Mouse (Mus musculus) A20 (cell line): ENCODE results near the gene Slc51b.

Source experiments
- DNase-seq: peaks from one replicate; pipeline ENCODE4 v3.0.0-alpha.2; 2011; ENCODE audit warnings: low read depth, low spot score

Slc51b gene

DNA sequence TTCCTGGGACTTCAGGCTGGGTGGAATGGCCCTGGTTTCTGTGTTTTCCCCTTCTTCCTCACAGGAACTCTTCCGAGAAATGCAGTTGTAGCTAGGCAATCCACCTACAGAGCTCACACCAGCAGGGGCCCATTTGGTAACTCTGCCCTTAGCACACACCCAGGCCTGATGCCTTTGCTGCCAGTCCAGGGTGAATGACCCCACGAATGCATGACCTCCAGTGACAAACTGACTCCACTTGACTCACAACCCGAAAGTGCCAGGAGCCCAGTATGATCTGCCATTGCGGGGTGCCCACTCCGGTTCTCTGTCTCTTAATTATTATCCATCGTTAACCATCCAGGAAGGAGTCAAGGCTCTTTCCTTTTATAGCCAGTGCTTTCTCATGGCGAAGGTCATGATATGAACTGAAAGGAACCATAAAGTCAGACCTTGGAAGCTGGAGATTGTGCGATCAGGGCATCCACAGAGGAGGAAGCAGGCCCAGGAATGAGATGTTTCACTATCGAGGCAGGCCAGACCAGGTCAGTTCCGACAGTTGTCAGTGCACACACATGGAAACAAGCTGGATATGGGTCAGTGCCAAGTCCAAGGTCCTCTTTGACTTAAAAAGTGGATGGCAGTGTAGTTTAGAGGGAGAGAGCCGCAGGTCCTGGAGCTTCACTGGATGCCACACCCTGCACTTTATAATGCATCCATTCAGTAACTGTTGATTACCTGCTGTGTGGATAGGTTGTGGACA, at the start of gene Slc51b:
Slc51b (minus strand) TSS at position 196 of the 742 bp plus-strand sequence.
- no peak for DNase-seq

DNA sequence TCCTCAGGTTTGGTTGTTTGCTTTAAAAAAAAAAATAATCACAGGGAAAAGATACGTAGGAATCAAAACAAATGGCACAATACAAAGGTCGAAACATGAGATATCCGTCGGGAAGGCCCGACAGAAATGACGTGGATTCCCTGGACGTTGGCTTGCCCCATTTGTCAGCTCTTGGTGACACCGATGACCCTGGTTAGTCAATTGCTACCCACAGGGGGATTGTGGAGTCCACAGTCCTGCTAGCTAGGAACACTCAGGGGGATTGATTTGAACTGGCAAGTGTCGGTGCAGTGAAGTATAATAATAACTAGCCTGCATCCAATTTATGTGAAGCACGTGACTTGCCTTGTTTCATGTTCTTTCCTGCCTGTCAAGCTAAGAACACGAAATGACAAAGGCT, 44.9 kb upstream of the Slc51b start:
- no peak for DNase-seq

DNA sequence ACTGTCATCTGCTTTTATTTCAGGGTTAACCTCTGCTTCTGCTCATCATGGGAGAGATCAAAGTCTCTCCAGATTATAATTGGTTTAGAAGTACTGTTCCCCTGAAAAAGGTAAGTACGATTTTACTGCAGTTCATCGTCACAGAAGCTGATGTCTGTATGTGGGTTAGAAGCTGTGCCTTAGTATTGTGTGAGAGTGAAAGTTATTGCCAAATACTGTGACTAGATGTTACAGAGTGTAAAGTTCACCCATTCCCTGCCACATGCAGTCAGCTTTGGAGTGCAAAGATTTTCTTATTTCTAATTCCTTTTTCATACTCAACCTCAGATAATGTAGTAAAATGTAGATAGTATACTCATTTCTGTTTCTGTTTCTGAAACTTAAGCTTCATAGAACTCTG, 42.5 kb upstream of the Slc51b start:
- DNase-seq = no peak

DNA sequence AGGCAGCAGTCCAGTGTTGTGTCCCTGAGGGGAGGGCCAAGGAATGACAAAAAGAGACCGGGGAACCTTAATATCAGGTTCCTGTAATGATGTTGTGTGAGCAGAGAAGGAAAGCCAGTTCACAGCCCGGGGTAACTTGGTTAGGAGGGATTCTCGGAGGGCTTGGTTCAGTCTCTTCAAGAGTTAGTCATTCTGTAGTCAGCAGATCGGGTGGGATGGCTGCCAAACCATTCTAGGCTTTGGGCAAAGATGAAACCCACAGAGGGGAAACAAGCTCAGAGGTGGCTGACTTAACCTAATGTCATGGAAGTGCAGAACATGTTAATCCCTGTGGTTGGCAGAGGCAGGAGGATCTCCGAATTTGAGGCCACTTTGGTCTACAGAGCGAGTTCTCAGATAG, 41.4 kb upstream of the Slc51b start:
- no peak for DNase-seq

DNA sequence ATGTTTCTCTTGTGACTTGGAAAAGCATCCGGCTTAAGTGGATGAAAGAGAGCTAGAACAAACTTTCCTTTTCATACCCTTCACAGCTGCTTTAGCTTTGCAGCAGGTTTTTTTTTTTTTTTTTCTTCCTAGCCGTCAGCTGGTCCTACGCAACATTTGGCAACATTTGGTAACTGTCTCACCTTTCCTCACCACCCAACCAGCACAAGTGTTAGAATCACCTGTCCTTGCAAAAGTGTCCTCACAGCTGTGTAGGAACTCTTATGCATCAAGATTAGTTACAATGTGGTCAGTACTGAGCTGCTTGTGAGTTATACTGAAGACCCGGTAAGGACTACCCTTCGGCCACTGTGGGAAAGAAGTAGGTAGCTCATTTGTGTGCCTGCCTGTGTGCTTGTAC, 39.8 kb upstream of the Slc51b start:
- DNase-seq = no peak

DNA sequence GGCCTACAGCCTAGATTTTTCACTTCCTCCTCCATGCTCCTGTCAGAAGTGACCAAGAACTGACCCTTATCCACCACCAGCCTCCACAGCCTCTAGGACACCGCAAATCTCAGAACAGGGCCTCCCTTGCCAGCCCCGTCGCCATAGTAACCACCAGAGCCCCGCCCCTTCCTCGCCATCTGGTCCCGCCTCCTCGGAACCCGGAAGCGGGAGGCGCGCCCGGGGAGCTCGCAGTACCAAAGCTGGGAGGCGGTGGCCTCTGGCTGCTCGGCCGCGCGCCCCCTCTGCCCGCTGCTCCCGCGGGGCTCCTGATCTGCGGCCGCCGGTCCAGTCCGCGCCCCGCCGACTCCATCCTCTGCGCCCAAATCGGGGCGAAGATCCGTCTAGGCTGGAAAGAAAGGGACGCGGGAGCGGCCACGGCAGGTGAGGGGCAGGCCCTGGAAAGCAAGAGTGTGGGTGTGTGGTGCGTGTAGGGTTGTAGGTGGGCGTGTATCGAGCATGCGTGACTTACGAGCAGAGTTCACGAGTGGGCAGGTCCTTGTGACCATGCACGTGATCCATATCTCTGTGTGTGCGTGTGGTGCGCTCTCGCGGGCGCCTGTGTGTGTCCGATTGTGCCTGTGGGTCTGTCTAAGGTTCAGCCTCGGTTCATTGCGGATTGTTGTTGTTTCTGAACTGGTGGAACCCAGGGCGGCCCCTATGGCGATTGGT, 38.1 kb upstream of the Slc51b start, which contains the start of gene Spg21:
Spg21 (plus strand) TSS at position 216 of the 711 bp plus-strand sequence.
- DNase-seq = peak; percentile 95

DNA sequence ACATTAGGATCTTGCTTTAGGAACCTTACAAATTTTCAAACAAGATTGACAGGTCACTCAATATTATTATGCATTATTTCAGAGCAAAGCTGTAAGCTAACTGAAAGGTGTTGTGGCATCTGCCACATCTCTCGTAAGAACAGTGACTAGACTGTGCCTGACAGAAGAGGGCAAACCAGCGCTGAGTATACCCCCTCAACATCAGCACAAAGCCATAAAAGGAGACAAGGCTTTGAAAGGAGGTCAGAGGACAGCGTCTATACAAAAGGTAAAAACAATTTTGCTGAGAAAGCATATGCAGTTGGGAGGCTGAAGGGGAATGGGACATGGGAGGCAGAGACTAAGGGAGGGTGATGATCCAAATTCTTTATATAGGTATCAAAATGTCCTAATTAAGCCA, 37.4 kb upstream of the Slc51b start:
- no peak for DNase-seq

DNA sequence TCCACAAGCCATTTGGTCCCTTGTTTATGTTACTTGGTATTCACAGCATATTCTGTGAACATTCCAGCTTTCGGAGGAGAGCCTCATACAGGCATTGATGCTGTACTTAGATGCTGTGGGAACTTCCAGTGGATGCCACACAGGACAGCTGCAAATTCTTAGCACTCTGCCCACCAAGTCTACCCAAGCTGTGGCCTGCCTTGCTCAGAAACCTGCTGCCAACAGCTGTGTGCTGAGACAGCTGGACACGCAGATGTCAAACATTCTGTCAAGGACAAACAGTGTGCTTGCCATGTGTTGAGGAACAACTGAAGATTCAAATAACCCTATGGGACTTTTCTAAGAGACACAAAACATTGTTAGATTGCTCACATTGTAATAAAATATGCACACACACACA, 36.2 kb upstream of the Slc51b start:
- no peak for DNase-seq

DNA sequence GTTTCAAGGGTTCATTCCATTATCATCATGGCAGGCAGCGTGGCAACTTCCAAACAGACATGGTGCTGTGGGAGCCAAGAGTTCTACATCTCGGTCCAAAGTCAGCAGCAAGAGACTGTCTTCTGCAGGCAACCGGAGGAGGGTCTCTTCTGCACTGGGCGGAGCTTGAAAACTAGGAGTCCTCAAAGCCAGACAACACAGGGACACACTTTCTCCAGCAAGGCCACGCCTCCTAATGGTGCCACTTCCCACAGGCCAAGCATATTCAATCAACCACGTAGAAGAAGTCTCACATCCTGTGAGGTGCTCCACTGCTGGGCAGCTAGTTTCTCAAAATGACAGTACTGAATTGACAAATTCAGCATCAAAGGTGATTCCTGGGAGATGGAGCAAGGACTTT, 25.2 kb upstream of the Slc51b start:
- DNase-seq = no peak

DNA sequence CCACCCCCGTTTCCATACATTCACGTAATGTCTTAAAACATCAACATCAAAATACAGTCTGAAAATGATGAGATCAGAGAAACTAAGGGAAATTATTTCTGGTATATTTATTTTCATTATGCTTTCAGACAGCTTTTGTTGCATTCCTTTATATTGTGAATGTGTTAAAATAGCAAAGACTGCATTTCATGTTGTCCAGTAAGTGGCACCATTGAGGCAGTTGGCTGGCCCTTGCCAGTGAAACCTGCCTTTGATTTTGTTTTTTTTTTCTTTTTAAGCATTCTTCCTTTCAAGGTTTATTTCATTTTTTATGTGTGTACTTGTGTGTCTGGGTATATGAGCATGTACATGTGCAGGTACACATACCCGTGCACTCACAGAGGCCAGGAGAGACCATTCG, 21.9 kb upstream of the Slc51b start:
- DNase-seq = no peak

DNA sequence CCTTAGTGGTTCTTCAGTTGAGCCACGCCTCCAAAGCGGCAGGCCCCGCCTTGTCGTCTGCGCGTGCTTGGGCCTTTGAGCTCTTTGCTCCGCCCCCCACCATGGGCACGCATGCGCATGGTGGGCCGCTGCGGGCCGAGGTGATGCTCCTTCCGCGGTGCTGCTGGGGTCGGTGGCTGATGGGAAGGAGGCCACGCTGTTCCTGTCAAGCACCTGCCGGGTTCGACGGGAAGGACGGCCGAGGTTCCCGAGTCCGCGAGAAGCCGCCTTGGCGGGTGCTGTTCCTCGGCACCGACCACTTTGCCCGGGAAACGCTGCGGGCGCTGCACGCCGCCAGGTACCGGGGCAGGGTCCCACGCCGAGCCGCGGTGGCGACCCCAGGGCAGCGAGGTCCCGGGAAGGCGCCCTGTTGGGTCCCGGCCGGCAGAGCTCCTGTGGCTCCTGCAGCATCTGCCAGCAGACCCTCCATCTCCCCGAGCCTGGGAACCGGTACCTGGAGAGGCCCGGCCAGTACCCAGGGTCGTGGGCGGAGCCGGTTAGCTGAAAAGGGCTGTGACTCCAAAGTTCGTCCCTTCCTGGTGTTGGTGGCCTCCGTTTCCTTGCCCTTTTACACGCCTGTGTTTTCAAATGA, 13.0 kb upstream of the Slc51b start, which contains the start of gene Mtfmt:
Mtfmt (plus strand) TSS at position 112 of the 631 bp plus-strand sequence.
- DNase-seq = peak; percentile 97

DNA sequence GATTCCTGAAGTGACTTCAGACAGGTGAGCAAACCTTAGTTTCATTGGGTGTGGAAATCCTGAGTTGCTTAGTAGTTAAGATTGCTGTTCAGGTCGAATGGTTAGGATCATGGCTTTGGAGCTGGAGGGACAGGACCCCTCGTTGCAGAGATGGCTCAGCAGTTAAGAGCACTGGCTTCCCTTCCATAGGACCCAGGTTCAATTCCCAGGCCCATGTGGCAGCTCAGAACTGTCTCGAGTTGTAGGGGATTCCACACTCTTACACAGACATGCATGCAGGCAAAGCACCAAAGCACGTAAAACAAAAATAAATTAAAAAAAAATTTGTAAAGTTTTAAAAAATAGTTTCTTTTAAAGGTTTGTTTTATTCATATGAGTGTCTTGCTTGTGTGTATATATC, 12.5 kb upstream of the Slc51b start:
- no peak for DNase-seq

DNA sequence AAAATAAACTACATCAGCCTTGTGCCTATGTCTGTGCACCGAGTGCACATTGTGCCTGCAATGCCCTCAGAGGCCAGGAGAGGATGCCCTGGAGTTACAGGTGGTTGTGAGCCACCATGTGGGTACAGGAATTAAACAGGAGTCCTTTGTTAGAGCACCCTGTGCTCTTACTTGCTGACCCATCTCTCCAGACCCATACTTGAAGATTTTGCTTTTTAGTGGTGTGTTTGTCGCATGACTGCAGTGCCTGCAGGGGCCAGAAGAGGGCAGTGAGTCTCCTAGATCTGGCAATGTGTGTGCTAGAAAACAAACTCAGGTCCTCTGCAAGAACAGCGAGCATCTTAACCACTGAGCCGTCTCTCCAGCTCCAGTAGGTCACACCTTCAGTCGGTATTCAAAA, 11.4 kb upstream of the Slc51b start:
- peak; percentile 84 for DNase-seq

DNA sequence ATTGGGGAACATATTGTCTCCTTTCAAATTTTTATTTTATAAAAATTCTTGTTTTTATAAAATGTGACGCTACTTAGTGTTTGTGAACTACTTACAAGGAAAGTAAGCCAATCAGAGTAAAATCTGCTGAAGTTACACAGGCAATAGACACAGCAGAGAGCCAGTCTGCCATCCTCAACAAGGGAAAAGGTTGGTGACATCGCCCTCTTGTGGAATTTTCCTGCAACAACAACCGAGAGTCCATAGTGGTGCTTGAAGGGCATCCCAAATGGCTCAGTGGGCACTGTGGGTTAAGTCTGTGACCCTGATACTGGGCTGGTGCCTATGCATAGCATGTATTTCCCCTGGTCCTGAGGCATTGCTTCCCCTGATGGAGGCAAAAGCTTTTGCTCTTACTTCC, 9.5 kb upstream of the Slc51b start:
- DNase-seq = peak; percentile 75

DNA sequence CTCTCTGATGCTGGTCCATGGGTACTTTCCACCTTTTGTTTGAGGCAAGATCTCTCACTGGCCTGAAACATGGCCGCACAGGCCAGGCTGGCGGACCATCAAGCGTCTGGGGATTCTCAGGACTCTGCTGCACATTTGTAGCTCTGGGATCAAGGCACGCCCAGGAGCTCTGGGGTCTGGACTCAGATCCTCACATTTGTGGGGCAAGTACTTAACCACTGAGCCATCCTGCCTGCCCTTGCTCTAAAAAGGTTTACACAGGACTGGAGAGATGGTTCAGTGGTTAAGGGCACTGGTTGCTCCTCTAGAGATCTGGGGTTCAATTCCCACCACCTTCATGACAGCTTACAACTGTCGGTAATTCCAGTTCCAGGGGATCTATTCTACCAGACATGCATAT, 8.2 kb upstream of the Slc51b start:
- no peak for DNase-seq

DNA sequence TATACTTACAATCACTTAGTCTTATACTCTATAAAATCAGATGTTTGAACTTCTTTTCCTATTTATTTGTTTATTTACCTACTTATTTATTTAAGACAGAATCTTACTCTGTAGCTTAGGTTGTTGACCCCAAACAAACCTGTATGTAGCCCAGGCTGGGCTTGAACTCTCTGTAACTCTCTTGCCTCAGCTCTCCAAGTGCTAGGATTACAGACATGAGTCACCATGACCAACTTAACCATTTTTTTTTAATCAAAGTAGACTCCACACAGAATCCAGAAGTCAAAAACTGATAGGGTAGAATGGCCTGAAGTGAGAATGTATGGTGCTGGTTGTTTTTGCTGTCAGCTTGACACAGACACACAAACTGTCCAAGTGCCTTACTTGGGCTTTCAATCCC, 7.6 kb upstream of the Slc51b start:
- no peak for DNase-seq

DNA sequence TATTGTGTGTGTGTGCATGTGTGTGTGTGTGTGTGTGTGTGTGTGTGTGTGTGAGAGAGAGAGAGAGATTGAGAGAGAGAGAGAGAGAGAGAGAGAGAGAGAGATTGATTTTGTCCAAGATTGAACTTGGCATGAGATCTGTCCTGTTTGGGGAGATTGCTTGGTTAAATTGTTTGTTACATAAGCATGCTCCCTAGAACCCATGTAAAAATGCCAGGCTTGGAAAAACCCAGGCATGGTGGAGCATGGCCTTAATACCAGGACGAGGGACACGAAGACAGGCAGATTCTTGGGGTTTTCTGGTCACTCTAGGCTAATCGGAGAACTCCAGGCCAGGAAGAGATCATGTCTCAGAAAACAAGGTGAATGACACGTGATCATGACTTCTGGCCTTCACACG, 5.2 kb upstream of the Slc51b start:
- DNase-seq = no peak

DNA sequence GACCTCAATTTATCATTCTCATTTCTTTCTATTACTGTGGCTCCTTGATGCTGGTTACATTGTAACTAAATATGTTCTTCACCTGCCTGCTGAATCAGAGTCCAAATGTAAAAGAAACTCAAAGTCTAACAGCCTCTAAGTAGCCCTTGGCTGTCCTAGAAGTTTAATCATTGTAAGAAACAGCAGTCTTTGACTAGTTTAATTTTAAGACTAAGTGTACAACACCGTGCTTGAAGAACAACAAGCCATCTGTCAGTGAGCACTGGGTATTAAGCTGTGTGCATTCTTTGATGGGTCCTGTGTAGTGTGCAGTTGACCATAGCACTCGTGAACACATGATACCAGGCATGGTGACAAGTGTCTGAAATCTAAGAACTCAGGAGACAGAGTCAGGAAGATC, 4.8 kb upstream of the Slc51b start:
- DNase-seq = no peak

DNA sequence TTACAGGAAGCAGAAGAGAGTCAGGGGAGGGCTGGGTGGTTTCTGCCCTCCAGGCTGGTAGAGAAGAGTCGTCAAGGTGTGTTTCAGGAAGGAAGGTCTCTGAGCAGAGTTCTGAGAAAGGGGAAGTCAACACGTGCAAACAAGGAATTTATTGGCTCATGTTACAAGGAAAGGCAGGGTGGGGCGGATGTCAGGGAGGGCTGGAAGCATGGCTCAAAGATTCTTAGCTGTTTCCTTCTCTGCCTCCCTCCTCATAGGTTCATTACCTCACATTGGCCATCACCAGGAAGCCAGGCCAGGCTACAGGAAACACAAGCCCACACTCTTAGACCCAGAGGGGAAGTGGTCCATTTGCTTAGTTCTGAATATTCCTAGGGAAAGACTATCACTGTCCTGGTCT, 1.6 kb upstream of the Slc51b start:
- DNase-seq = peak; percentile 36

DNA sequence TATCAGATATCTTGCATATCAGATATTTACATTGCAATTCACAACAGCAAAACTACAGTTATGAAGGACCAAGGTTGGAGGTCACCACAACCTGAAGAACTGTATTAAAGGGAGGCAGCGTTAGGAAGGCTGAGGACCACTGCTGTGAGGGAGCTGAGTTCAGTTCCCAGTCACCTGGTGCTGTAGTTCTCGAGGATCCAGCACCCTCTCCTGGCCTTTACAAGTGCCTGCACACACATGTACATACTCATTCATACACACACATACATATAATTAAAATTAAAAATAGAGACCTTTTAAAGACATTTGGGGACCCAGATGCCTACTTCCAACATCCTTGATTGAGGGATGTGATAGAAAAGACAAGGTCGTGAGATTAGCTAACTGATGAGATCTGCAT, 3.1 kb downstream of the Slc51b start:
- peak; percentile 27 for DNase-seq

DNA sequence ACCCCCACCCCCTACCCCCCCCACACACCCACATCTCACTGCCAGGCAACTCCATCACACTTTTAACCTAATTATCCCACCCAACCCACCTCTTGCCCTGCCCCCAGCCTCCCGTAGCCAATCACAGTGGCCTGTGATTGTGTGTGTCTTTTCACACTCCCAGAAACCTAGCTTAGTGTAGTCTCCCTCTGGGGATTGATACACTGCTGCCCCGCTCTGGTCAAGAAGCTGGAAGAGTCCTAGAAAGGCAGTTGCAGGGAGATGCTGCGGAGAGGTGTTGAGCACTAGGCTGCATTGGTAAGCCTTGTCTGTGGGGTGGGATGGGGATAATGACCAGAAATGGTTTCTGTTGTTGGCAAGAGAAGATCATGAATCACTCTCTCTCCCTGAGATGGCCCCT, 5.0 kb downstream of the Slc51b start:
- DNase-seq = no peak

DNA sequence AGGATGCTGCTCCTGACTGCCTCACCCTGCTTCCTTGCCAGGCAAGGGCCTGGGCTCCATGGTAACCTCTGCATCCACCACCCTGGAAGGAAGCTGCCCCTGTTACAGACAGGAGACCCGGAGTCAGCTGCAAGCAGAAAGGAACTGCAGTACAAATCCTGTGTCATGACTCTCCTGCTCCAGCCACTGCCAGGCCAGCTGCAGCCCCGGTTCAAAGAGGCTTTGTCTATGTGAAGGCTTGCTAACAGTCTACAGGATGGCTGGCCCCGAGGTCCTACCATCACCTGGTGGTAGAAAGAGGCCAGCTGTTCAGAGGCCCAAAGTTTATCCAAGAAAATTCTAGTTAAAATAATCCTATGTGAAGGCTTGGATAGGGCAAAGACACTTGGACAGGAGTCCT, 11.4 kb downstream of the Slc51b start:
- DNase-seq = no peak

DNA sequence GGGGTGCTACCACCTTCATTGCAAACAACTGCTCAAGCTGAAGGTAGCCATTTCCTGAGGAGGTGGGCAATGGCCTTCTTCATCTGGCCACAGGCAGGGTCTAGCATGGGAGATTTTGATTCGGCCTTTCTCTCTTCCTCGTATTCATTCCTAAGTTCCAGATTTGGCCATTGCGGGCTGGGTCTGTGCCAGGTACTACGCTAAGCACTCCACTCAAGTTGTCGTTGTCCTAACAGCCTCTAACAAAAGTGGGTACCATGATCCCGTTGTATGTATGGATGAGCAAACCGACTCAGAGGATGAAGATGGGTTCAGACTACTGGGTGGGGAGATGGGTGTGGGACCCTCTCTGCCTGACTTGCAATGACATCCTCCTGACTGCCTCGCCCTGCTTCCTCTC, 12.4 kb downstream of the Slc51b start:
- no peak for DNase-seq
